Mouse (Mus musculus) liver, embryonic 13.5 days (tissue): Measurements from ENCODE around the gene Cpeb1. TPM values are rescaled to one million over a fixed set of nuclear protein-coding genes. Genes with fewer than 3 reads are reported as not detected.

ENCODE experiments used
- ATAC-seq: fragments of 200-750 bp; cut with Nextera tagmentation; 2 replicates; pipeline ENCODE4 v1.8.0; 2017; ENCODE audit warnings: low read depth, mild to moderate bottlenecking, moderate number of reproducible peaks, moderate library complexity
- DNase-seq: peaks from one replicate; pipeline ENCODE4 v3.0.0; 2022
- H3K27ac ChIP-seq: fragments of 300-500 bp; sonication (generic); 2 replicates; pipeline ENCODE4 v1.5.1; 2015; ENCODE audit warnings: moderate library complexity, mild to moderate bottlenecking, inconsistent platforms
- H3K27me3 ChIP-seq: fragments of 300-500 bp; sonication (generic); 2 replicates; pipeline ENCODE4 v1.6.1; 2015; ENCODE audit warnings: mild to moderate bottlenecking, inconsistent platforms
- H3K36me3 ChIP-seq: fragments of 300-500 bp; sonication (generic); 2 replicates; pipeline ENCODE4 v1.6.1; 2015; ENCODE audit warnings: mild to moderate bottlenecking, inconsistent platforms
- H3K4me1 ChIP-seq: fragments of 300-500 bp; sonication (generic); replicated peaks from 2 replicates; pipeline ENCODE4 v1.6.1; 2015; ENCODE audit warnings: inconsistent platforms
- H3K4me2 ChIP-seq: fragments of 300-500 bp; sonication (generic); 2 replicates; pipeline ENCODE4 v1.6.1; 2015; ENCODE audit warnings: inconsistent platforms, mild to moderate bottlenecking, moderate library complexity
- H3K4me3 ChIP-seq: fragments of 300-500 bp; sonication (generic); replicated peaks from 2 replicates; pipeline ENCODE4 v1.5.1; 2015; ENCODE audit warnings: mild to moderate bottlenecking, inconsistent platforms
- H3K9ac ChIP-seq: fragments of 300-500 bp; sonication (generic); 2 replicates; pipeline ENCODE4 v1.6.1; 2015; ENCODE audit warnings: mild to moderate bottlenecking, inconsistent platforms
- H3K9me3 ChIP-seq: fragments of 300-500 bp; sonication (generic); replicated peaks from 2 replicates; pipeline ENCODE4 v1.6.1; 2016; ENCODE audit warnings: inconsistent platforms
- WGBS: fragments of 180-500 bp; shearing (Covaris S2); methylation state at CpG from one replicate; pipeline ENCODE4 v1.1.7; 2015; ENCODE audit not compliant: insufficient replicate concordance; 5-methylcytosine and 5-hydroxymethylcytosine counted together
- polyA plus RNA-seq: library from polyadenylated mRNA; unstranded; fragments of >200 nt; fragmentation: Nextera tagmentation; extraction: Ambion mirVana; gene quantifications from 2 replicates; pipeline ENCODE4 v1.2.1, GENCODE M21; 2015

The Cpeb1 gene
- polyA plus RNA-seq, 1 experiment from 2014 or later = 0.20 TPM

DNA sequence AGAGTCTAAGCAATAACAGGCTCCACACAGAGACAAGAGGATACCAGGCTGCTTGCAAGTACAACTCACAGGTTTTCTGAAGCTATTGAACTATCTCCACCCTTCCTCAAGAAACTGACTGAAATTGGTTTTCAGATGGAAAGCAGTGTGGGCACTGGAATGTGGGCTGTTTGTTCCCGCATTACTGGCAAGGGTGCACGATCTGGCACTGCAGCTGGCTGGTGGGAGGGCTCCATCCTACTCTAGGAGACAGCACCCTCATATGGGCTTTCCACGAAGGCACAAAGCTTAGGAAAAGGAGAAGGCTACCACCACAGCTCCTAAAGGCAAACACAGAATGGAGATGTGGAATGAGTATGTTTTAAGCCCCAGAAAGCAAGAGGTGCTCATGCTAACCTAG lies 85.5 kb downstream of the Cpeb1 start:
- ATAC-seq = no peak
- 43% methylated on average over 3 of the region's 3 CpGs for WGBS
- DNase-seq = no peak
- Histone ChIP-seq H3K9ac (no peak overlapping the region), H3K4me2 (no peak overlapping the region), H3K9me3 (no peaks in the 10 kb centered on the region), H3K4me3 (no peak overlapping the region), H3K27me3 (0 out of 2 replicates have a peak, but pooled peaks cover 12% of the 10 kb centered on the region), H3K27ac (no peak overlapping the region), H3K36me3 (no peaks in the 10 kb centered on the region), H3K4me1 (0 out of 2 replicates have a peak, but pooled peaks cover 3% of the 10 kb centered on the region)

DNA sequence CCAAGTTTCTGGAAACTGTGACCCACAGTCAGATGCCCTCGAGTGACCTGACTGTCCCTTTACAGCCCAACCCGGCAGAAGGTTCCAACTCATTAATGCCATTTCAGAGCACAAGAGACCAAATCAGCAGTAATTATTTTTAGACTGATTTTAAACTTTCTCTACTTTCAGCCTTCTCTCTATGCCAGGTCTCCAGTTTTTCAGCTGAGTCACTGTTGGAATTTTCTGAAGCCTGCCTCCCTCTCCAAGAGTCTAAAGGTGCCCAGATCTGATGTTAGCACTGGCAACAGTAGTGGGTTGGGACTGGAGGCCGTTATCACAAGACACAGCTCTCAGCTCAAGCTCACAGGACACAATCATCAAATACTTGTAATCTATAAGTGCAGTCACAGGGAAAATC lies 87.3 kb downstream of the Cpeb1 start:
- Histone ChIP-seq H3K9ac (no peak overlapping the region), H3K36me3 (no peaks in the 10 kb centered on the region), H3K4me1 (0 out of 2 replicates have a peak, but pooled peaks cover 3% of the 10 kb centered on the region), H3K9me3 (no peaks in the 10 kb centered on the region), H3K27me3 (0 out of 2 replicates have a peak, but pooled peaks cover 12% of the 10 kb centered on the region), H3K27ac (no peak overlapping the region), H3K4me3 (no peak overlapping the region), H3K4me2 (no peak overlapping the region)
- 51% methylated on average over 3 of the region's 3 CpGs for WGBS
- no peak for ATAC-seq
- no peak for DNase-seq

DNA sequence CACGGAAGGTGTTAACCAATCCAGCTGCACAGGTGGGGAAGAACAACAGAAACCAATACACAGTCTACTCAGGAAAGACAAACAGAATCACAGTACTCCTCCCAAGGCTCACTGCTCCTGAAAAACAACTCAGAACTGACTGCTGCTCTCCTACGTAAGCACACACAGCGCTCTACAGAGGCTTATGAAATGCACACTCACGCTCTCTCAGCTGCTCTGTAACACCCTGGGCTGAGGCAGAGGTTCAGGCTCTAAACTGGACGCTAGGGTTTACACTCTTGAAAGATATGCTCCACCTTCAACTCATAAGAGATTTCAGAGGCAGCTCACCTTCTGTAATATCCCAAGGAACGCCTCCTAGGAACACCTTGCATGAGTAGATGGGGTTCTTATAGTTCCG lies 98.3 kb downstream of the Cpeb1 start:
- Histone ChIP-seq H3K27me3 (0 out of 2 replicates have a peak, but pooled peaks cover 8% of the 10 kb centered on the region), H3K4me2 (no peak overlapping the region), H3K9ac (no peak overlapping the region), H3K27ac (no peak overlapping the region), H3K36me3 (no peaks in the 10 kb centered on the region), H3K4me1 (no peaks in the 10 kb centered on the region), H3K9me3 (no peaks in the 10 kb centered on the region), H3K4me3 (no peak overlapping the region)
- WGBS = 64% methylated on average over 7 of the region's 7 CpGs
- no peak for DNase-seq
- no peak for ATAC-seq

DNA sequence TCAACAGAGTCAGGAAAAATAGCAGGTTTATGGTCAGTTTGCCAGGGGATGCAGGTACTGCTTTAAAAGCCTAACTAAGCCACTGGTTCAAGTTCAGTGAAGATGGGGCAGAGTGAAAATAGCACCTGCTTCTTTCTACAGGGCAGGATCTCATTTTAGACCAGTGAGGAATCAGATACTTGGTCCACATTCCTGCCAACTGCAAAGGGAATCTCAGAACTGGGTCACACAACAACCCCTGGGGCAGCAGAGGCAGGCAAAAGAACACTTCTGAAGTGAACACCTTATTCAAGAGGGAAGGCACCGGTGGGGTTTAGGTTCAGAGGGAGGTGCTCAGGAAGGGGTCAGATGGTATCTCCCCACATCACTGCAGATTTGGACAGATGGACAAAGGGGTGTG lies 98.9 kb downstream of the Cpeb1 start:
- Histone ChIP-seq H3K36me3 (no peaks in the 10 kb centered on the region), H3K4me1 (no peaks in the 10 kb centered on the region), H3K27ac (no peak overlapping the region), H3K9me3 (no peaks in the 10 kb centered on the region), H3K27me3 (0 out of 2 replicates have a peak, but pooled peaks cover 8% of the 10 kb centered on the region), H3K4me2 (no peak overlapping the region), H3K4me3 (no peak overlapping the region), H3K9ac (no peak overlapping the region)
- no peak for DNase-seq
- no peak for ATAC-seq
- 54% methylated on average over 1 of the region's 1 CpGs for WGBS

DNA sequence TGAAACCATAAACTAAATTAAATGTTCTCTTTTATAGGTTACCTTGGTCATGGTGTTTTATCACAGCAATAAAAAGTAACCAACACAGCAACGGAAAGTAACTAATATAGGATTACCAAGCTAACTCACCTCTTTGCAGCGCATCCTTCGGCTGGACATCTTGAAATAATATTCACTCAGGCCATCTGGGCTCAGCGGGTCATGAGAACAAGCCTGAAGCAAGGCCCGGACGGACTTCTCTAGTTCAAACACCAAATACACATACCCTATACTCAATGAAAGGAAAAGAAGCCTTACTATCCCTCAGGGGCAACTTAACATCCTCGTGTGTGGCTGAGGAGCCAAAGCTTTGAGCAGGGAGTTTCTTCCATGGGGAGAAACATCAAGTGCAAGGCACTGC lies 99.5 kb downstream of the Cpeb1 start:
- H3K27me3 ChIP-seq = 0 out of 2 replicates have a peak, but pooled peaks cover 10% of the 10 kb centered on the region
- H3K27ac ChIP-seq = no peak overlapping the region
- no peak overlapping the region for H3K4me3 ChIP-seq
- no peaks in the 10 kb centered on the region for H3K9me3 ChIP-seq
- WGBS = 75% methylated on average over 7 of the region's 7 CpGs
- ATAC-seq (no peak), DNase-seq (no peak)
- no peaks in the 10 kb centered on the region for H3K4me1 ChIP-seq
- H3K4me2 ChIP-seq = no peak overlapping the region
- no peak overlapping the region for H3K9ac ChIP-seq
- H3K36me3 ChIP-seq = no peaks in the 10 kb centered on the region

DNA sequence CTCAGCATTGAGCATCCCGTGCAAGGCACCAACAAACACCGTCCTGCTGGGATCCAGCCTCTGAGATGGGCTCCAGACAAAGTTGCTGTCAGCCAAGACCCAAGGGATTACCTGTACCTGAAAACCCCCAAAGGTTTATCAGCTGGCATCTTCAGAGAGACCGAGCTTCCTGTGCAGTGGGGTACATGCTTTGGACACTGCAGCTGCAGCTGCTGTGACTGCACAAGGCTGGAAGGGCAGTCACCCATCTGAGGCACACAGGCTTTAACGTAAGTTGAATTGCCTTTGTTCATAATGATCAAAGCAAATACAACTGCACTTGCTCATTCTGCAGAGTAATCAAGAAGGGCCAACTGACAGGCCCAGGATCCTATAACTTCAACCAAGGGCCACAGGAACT lies 103.4 kb downstream of the Cpeb1 start:
- Histone ChIP-seq H3K4me2 (no peak overlapping the region), H3K27me3 (peaks cover 15% of the 10 kb centered on the region; the same call in 1 of the 2 replicates), H3K27ac (no peak overlapping the region), H3K9ac (no peak overlapping the region), H3K9me3 (no peaks in the 10 kb centered on the region), H3K4me1 (no peaks in the 10 kb centered on the region), H3K36me3 (no peaks in the 10 kb centered on the region), H3K4me3 (no peak overlapping the region)
- no peak for DNase-seq
- no peak for ATAC-seq
- WGBS = 80% methylated on average over 4 of the region's 4 CpGs

DNA sequence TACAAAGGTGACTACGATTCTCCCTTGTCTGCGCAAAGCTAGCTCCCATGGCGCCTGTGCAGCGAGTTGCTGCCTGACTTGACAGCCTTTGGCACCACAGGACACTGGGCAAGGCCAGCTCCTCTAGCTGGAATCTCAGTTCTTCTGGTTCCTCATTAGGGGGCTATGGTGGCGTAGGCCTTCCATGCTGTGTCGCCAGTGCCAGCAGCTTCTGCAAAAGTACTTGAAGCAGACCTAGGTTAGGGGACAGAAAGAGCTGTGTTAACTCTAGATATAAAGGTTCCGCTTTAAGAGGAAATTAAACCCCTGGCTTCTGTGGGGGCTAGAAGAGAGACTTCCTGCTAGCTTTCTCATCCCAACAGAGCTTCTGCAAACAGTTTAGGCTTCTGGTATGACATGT lies 107.1 kb downstream of the Cpeb1 start:
- peaks cover 10% of the 10 kb centered on the region for H3K36me3 ChIP-seq
- no peak overlapping the region for H3K27ac ChIP-seq
- H3K4me2 ChIP-seq = no peak overlapping the region
- no peak overlapping the region for H3K4me3 ChIP-seq
- ATAC-seq = no peak
- H3K27me3 ChIP-seq = peaks cover 6% of the 10 kb centered on the region; the same call in 1 of the 2 replicates
- no peak for DNase-seq
- peaks cover 15% of the 10 kb centered on the region for H3K4me1 ChIP-seq
- H3K9me3 ChIP-seq = no peaks in the 10 kb centered on the region
- 59% methylated on average over 7 of the region's 7 CpGs for WGBS
- H3K9ac ChIP-seq = no peak overlapping the region

DNA sequence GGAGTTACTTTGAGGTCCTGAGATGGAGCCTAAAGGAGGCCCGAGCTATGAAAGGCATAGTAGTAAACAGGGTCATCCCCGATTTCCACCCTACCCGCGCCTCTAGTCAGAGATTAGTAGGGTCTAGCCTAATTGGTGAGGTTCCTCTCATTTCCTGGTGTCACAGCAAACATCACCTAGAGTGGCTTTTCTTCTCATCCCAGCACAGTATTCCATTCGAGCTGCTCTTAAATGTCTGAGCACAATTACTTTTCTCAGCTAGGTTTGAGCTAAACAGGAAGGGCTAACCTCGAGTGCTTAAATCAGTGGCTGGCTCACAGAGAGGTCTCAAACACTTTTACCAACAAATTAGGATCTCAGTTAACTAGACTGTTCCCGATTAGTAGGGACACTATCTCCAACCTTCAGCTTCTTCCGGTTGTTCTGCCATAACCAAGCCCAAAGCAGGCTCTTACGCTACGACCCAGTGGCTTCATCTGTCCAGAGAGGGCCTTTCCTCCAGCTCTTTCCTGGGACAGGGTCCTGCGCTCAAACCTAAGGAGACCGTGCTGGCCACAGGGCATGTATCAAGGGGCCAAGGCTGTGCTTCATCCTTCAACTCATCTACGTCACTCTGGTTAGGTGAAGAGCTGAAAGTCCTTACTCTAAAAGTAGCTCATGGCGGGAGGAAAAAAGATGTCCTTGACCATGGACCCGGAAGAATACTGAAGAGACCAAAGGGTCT lies 109.7 kb downstream of the Cpeb1 start:
- Histone ChIP-seq H3K9me3 (no peaks in the 10 kb centered on the region), H3K9ac (peak overlapping the region; percentile 93), H3K4me1 (peaks cover 36% of the 10 kb centered on the region), H3K27ac (peak overlapping the region; percentile 39; the same call in 1 of the 2 replicates), H3K4me3 (peak overlapping the region; percentile 80), H3K27me3 (peaks cover 4% of the 10 kb centered on the region; the same call in 1 of the 2 replicates), H3K36me3 (peaks cover 36% of the 10 kb centered on the region), H3K4me2 (peak overlapping the region; percentile 93)
- WGBS = 55% methylated on average over 15 of the region's 15 CpGs
- DNase-seq (no peak), ATAC-seq (no peak)

DNA sequence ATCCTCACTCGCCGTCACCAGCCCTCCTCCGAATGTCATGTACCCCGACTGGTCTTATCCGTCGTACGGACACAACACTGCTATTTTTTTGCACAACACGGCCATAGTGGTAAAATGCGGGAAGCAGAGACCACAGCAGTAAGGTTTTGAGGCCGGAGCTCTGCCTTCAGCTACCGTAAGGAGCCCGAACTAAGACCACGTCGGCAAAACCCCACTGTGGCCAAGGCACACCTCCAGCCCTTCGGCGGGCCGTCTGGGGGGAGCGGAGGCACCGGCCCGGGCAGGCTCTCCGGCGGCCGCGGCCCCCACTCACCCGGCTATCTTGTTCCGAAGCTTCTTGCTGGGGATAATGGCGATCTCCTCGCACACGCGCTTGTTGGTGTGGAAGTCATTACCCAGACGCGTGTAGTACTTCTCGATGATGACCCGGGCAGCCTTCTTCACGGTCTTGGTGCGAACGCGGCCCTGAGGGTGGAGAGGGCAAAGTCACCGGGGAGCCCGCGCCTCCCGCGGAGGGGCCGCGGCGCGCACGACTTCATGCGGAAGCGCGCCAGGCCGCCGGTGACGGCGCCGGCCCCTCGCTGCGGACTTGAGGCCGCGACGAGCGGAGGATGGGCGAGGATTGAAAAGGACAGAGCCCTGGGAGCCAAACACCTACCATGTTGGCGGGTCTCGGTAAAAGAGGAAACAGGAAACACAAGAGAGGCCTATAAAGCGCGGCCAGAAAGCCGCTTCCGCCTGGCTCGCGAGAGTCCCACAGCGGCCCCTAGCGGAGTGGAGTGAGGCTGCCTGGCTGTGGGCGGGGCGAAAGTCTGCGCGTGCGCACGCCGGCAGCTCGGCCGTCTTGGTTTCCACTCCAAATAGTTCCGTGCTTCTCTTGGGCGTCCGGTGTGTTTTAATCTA lies 110.5 kb downstream of the Cpeb1 start, which contains the start of gene Rps17:
Rps17 (minus strand) TSS at position 711 of the 903 bp plus-strand sequence.
- Histone ChIP-seq H3K9ac (peak within 1 kb of the TSS; percentile 93), H3K36me3 (peaks cover 44% of the 10 kb centered on the region), H3K4me2 (peak within 1 kb of the TSS; percentile 93), H3K27ac (peak within 1 kb of the TSS; percentile 85), H3K4me1 (peaks cover 39% of the 10 kb centered on the region), H3K9me3 (no peaks in the 10 kb centered on the region), H3K27me3 (peaks cover 3% of the 10 kb centered on the region; the same call in 1 of the 2 replicates), H3K4me3 (peak within 1 kb of the TSS; percentile 80)
- under 1% methylated on average over 82 of the region's 85 CpGs for WGBS
- peak; percentile 92 for DNase-seq
- ATAC-seq = peak; percentile 83

DNA sequence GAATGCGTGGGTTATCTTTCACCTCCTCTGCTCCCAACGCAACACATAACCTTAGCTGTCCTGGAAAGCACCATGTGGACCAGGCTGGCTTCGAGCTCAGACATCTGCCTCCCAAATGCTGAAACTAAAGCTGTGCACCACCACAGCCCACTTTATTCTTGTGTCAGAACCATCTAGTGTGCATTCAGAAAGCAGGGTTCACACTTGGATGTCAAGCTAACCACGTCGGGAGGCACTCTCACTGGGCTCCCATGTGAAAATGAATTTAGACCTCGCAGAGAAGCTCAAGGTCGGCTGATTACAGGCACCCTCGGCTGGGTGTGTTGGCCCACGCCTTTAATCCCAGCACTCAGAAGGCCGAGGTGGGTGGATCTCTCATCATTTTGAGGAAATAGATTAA lies 111.4 kb downstream of the Cpeb1 start:
- WGBS = 3% methylated on average over 10 of the region's 10 CpGs

DNA sequence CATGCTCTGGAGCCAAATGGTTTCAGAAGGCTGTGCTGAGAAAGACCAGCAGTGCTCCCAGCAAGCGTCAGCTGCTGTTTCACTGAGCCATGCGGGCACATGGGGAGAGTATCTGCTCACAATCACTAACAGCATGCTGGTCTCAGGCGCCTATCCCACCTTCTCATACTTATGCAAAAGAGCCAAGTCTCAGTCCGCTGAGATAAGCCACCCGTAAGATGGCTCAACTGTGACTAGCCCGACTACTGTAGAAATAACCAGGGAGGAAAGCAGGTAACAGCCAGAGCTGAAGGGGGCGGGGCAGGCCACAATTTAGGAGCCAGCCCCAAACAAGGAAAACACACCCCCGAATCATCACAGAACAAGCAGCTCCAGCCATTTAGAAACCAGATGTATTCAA lies 111.9 kb downstream of the Cpeb1 start:
- Histone ChIP-seq H3K27ac (peak overlapping the region; percentile 85), H3K36me3 (peaks cover 57% of the 10 kb centered on the region), H3K9ac (peak overlapping the region; percentile 93), H3K4me1 (peaks cover 39% of the 10 kb centered on the region), H3K4me3 (peak overlapping the region; percentile 80), H3K4me2 (peak overlapping the region; percentile 93), H3K9me3 (no peaks in the 10 kb centered on the region), H3K27me3 (peaks cover 3% of the 10 kb centered on the region; the same call in 1 of the 2 replicates)
- DNase-seq (peak; percentile 32), ATAC-seq (no peak)
- WGBS = 7% methylated on average over 8 of the region's 8 CpGs

More for the DNA sequence above, 111.4 kb downstream of the Cpeb1 start:
- Histone ChIP-seq H3K4me2 (peak overlapping the region; percentile 93), H3K4me3 (peak overlapping the region; percentile 80), H3K9me3 (no peaks in the 10 kb centered on the region), H3K4me1 (peaks cover 39% of the 10 kb centered on the region), H3K36me3 (peaks cover 53% of the 10 kb centered on the region), H3K9ac (peak overlapping the region; percentile 93), H3K27ac (peak overlapping the region; percentile 85), H3K27me3 (peaks cover 3% of the 10 kb centered on the region; the same call in 1 of the 2 replicates)
- peak; percentile 25 for DNase-seq
- ATAC-seq = no peak
